Comparison of ENCODE assay signal across 8 mouse cellular contexts in genomic region chr10:40141864-40142523, GRCm38 (mm10). TPM values are rescaled to one million over a fixed set of nuclear protein-coding genes. Genes with fewer than 3 reads are reported as not detected.
DNase-seq lines count a peak whose midpoint lies in the region; TF ChIP-seq lines count a peak whose summit lies in the region.

Gene Slc16a10, minus strand, starts transcription at chr10:40142258.

- peak within 1 kb of the TSS; percentile 80 for H3K4me3 ChIP-seq in left cerebral cortex, adult 2 months
- H3K4me3 ChIP-seq in macrophage (ENCODE audit: inconsistent target) = peak within 1 kb of the TSS; percentile 82

- peaks cover 47% of the 10 kb centered on the region for H3K79me2 ChIP-seq in macrophage (ENCODE audit: inconsistent target)

- H3K36me3 ChIP-seq in macrophage (ENCODE audit: inconsistent target) = no peaks in the 10 kb centered on the region

- WGBS in macrophage (ENCODE audit: missing documents) = under 1% methylated on average over 50 of the region's 76 CpGs

- H3K27ac ChIP-seq in left cerebral cortex, adult 2 months = peak within 1 kb of the TSS; percentile 64
- H3K27ac ChIP-seq in macrophage = peak within 1 kb of the TSS; percentile 68

- DNase-seq in adrenal gland, adult (ENCODE audit: inconsistent age in 2 of 2, low spot score in 1 of 2) = peak; percentile 96 to 98
- DNase-seq in embryo, embryonic 10 days (ENCODE audit: low spot score) = peak; percentile 97
- peak; percentile 92 for DNase-seq in gastrocnemius, postnatal 10 days
- DNase-seq in hindlimb bud, embryonic 11.5 days (ENCODE audit: extremely low spot score, low read depth, low spot score) = peak; percentile 66
- peak; percentile 87 to 89 for DNase-seq in left cerebral cortex, adult 2 months (ENCODE audit: extremely low spot score in 1 of 2, low spot score in 2 of 2)
- DNase-seq in retina, postnatal 7 days (ENCODE audit: low read depth, low spot score) = peak; percentile 81
- peak; percentile 90 to 92 for DNase-seq in urinary bladder, adult 18-20 months (ENCODE audit: low spot score in 2 of 2)

- intact Hi-C loops in left cerebral cortex, adult 2 months (cut with DNase I) = loop anchor here (2.0 kb wide), 1 partner anchor 71 kb away; no protein-coding TSS in a partner anchor

- no peak; the same call in none of the 2 replicates for TF ChIP-seq CTCF in left cerebral cortex, adult 2 months (IDR thresholded peaks at IDR 0.05)

RNA-seq across cellular contexts. Expression of gene Slc16a10, which starts in this region (rescaled TPM):
- total RNA-seq in gastrocnemius, postnatal 10 days (2021) = 10 to 100 TPM; 27.7 to 28.0 TPM
- 1 to 10 TPM; 2.4 to 4.1 TPM for total RNA-seq in left cerebral cortex, adult 2 months (2021)
- total RNA-seq in macrophage (2018; cell fraction: chromatin; rRNA removed) = 100 to 1,000 TPM in 15 of 26 experiments, 10 to 100 TPM in 11; 13.1 to 439 (median 135) TPM
- total RNA-seq in macrophage (2018; cell fraction: cytosol; rRNA removed) = 10 to 100 TPM; 27.7 to 75.5 (median 38.9) TPM
- 100 to 1,000 TPM in 18 of 26 experiments, 10 to 100 TPM in 8; 57.0 to 318 (median 156) TPM for total RNA-seq in macrophage (2018; cell fraction: nucleus; rRNA removed)
- polyA plus RNA-seq in macrophage (2018) = 22.9 to 56.7 TPM (median 32.9 TPM) in 3 replicates

Comparison
In these comparisons a context has a peak if more than half of its experiments do, and no peak if none do; other contexts are left out.
1. Peak in every context shown above with its lines: DNase-seq, H3K4me3 ChIP-seq and H3K27ac ChIP-seq.
2. RNA of gene Slc16a10 (total RNA-seq): 27.7 to 28.0 TPM in gastrocnemius, postnatal 10 days; 2.4 to 4.1 TPM in left cerebral cortex, adult 2 months; every median in the first group is over 4 times any median in the second.